In the genomic region with DNA sequence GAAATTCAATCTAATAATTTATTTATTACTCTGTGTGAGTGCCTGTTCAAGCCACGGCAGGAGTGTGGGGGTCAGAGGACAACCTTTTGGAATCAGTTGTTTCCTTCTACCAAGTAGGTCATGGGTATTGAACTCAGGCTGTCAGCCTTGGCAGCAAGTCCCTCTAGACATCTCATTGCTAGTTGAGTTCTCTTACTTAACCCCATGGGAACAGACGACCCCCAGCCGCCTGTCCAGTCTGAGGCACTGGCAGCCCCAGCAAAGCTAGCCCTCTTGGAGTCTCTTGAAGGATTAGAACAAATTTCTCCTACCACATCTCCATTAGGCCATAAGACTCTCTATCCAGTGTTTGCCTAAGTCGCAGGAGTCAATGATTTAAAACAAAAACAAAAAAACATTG, we compare ENCODE assay signal across 28 mouse cellular contexts. TPM values are rescaled to one million over a fixed set of nuclear protein-coding genes. Genes with fewer than 3 reads are reported as not detected.
A peak's percentile ranks its signal among the peaks of the same experiment; 100 is the strongest.
DNase-seq lines count a peak whose midpoint lies in the region; ATAC-seq lines count a peak whose summit lies in the region.
"Had no signal": no experiment of that assay in that cellular context is flagged by ENCODE, and none has a peak within 500 bp of the region (broad histone marks: within the 10 kb centered on the region; RNA-seq: fewer than 3 reads in every experiment).

No protein-coding gene starts in this region.

- no peak overlapping the region for H3K27ac ChIP-seq in limb, embryonic 12.5 days
- no peak overlapping the region for H3K27ac ChIP-seq in limb, embryonic 10.5 days
- H3K27ac ChIP-seq in liver, embryonic 13.5 days, result peak overlapping the region; percentile 39; the same call in 1 of the 2 replicates
- no peak overlapping the region for H3K27ac ChIP-seq in liver, embryonic 11.5 days (ENCODE audit: low read depth, low read length)
- H3K27ac ChIP-seq in liver, embryonic 15.5 days (replicated peaks), result 0 out of 2 replicates have a peak overlapping the region, but pooled peaks have one; percentile 19
- H3K27ac ChIP-seq: embryonic facial prominence, embryonic 10.5 days; embryonic facial prominence, embryonic 13.5 days; forebrain, embryonic 12.5 days; forebrain, embryonic 15.5 days; heart, embryonic 15.5 days; hindbrain, embryonic 10.5 days; hindbrain, embryonic 13.5 days had no signal

- WGBS in limb, embryonic 12.5 days, result 89% methylated on average over 4 of the region's 4 CpGs
- 84% methylated on average over 4 of the region's 4 CpGs for WGBS in limb, embryonic 10.5 days
- 90% methylated on average over 4 of the region's 4 CpGs for WGBS in liver, embryonic 13.5 days (ENCODE audit: insufficient replicate concordance)
- 88% methylated on average over 4 of the region's 4 CpGs for WGBS in liver, embryonic 11.5 days
- WGBS in liver, embryonic 15.5 days (ENCODE audit: insufficient replicate concordance), result 89% methylated on average over 4 of the region's 4 CpGs

- no peak overlapping the region for H3K4me3 ChIP-seq in limb, embryonic 12.5 days (replicated peaks)
- H3K4me3 ChIP-seq in limb, embryonic 10.5 days, result no peak overlapping the region
- no peak overlapping the region for H3K4me3 ChIP-seq in liver, embryonic 13.5 days (replicated peaks)
- H3K4me3 ChIP-seq in liver, embryonic 11.5 days (ENCODE audit: low read depth, low read length), result no peak overlapping the region
- no peak overlapping the region for H3K4me3 ChIP-seq in liver, embryonic 15.5 days (replicated peaks)
- H3K4me3 ChIP-seq: embryonic facial prominence, embryonic 10.5 days; embryonic facial prominence, embryonic 13.5 days; erythroblast, embryonic 14.5 days; forebrain, embryonic 12.5 days; forebrain, embryonic 15.5 days; heart, embryonic 12.5 days; heart, embryonic 15.5 days; hindbrain, embryonic 10.5 days; hindbrain, embryonic 13.5 days had no signal

- peaks cover 13% of the 10 kb centered on the region for H3K4me1 ChIP-seq in limb, embryonic 12.5 days (replicated peaks)
- peaks cover 22% of the 10 kb centered on the region for H3K4me1 ChIP-seq in limb, embryonic 10.5 days
- peaks cover 70% of the 10 kb centered on the region for H3K4me1 ChIP-seq in liver, embryonic 13.5 days (replicated peaks)
- H3K4me1 ChIP-seq in liver, embryonic 11.5 days (replicated peaks; ENCODE audit: control insufficient read depth, insufficient read depth, low read length), result peaks cover 21% of the 10 kb centered on the region
- peaks cover 62% of the 10 kb centered on the region for H3K4me1 ChIP-seq in liver, embryonic 15.5 days (replicated peaks)

- H3K9ac ChIP-seq in limb, embryonic 12.5 days (replicated peaks), result 0 out of 2 replicates have a peak overlapping the region, but pooled peaks have one; percentile 18
- no peak overlapping the region for H3K9ac ChIP-seq in liver, embryonic 13.5 days
- H3K9ac ChIP-seq in liver, embryonic 11.5 days (ENCODE audit: low read depth, low read length), result no peak overlapping the region
- H3K9ac ChIP-seq in liver, embryonic 15.5 days, result no peak overlapping the region
- H3K9ac ChIP-seq: embryonic facial prominence, embryonic 13.5 days; forebrain, embryonic 12.5 days; forebrain, embryonic 15.5 days; heart, embryonic 12.5 days; heart, embryonic 15.5 days; hindbrain, embryonic 13.5 days had no signal

- ATAC-seq in limb, embryonic 12.5 days (ENCODE audit: insufficient number of reproducible peaks, insufficient read depth, low FRiP score, low TSS enrichment, low read depth), result no peak
- no peak for ATAC-seq in liver, embryonic 13.5 days (ENCODE audit: low read depth)
- ATAC-seq in liver, embryonic 11.5 days (replicated peaks; ENCODE audit: low FRiP score), result no peak
- no peak for ATAC-seq in liver, embryonic 15.5 days (ENCODE audit: insufficient read depth)
- ATAC-seq: CD4-positive, CD25-positive, alpha-beta regulatory T cell, adult 4 months; forebrain, embryonic 15.5 days had no signal

- no peak for DNase-seq in limb, embryonic 10.5 days (ENCODE audit: low spot score)
- no peak for DNase-seq in liver, embryonic 13.5 days
- DNase-seq in liver, embryonic 11.5 days (ENCODE audit: low spot score), result no peak
- no peak for DNase-seq in spleen, postnatal 36 days (ENCODE audit: low spot score in 2 of 2)
- DNase-seq: adrenal gland, adult 8-10 months; adrenal gland, postnatal 25 days; cerebellum, adult 11-12 months; cerebellum, adult 8-10 months; cerebellum, postnatal 10 days; cerebellum, postnatal 36 days; embryo, embryonic 11 days; gastrocnemius, postnatal 25 days; heart, adult 18-20 months; heart, postnatal 10 days; heart, postnatal 36 days had no signal

- H3K36me3 ChIP-seq in limb, embryonic 12.5 days, result peaks cover 21% of the 10 kb centered on the region; the same call in 1 of the 2 replicates
- H3K36me3 ChIP-seq in limb, embryonic 10.5 days, result peaks cover 50% of the 10 kb centered on the region
- peaks cover 70% of the 10 kb centered on the region for H3K36me3 ChIP-seq in liver, embryonic 13.5 days
- peaks cover 18% of the 10 kb centered on the region for H3K36me3 ChIP-seq in liver, embryonic 11.5 days (ENCODE audit: control insufficient read depth, insufficient read depth, low read length)
- H3K36me3 ChIP-seq in liver, embryonic 15.5 days (replicated peaks), result peaks cover 69% of the 10 kb centered on the region
- H3K36me3 ChIP-seq: forebrain, embryonic 15.5 days; heart, embryonic 15.5 days had no signal

- no peaks in the 10 kb centered on the region for H3K27me3 ChIP-seq in limb, embryonic 12.5 days
- no peaks in the 10 kb centered on the region for H3K27me3 ChIP-seq in limb, embryonic 10.5 days (ENCODE audit: low read depth, poor library complexity, severe bottlenecking)
- H3K27me3 ChIP-seq in liver, embryonic 13.5 days, result no peaks in the 10 kb centered on the region
- H3K27me3 ChIP-seq in liver, embryonic 11.5 days (replicated peaks; ENCODE audit: control insufficient read depth, insufficient read depth, low read length), result no peaks in the 10 kb centered on the region
- no peaks in the 10 kb centered on the region for H3K27me3 ChIP-seq in liver, embryonic 15.5 days
- H3K27me3 ChIP-seq: embryonic facial prominence, embryonic 13.5 days; forebrain, embryonic 12.5 days; forebrain, embryonic 15.5 days; heart, embryonic 12.5 days; heart, embryonic 15.5 days; hindbrain, embryonic 13.5 days had no signal

- H3K4me2 ChIP-seq in limb, embryonic 12.5 days, result no peak overlapping the region
- no peak overlapping the region for H3K4me2 ChIP-seq in liver, embryonic 13.5 days
- H3K4me2 ChIP-seq in liver, embryonic 11.5 days, result no peak overlapping the region
- no peak overlapping the region for H3K4me2 ChIP-seq in liver, embryonic 15.5 days
- H3K4me2 ChIP-seq: embryonic facial prominence, embryonic 13.5 days; forebrain, embryonic 12.5 days; forebrain, embryonic 15.5 days; heart, embryonic 12.5 days; heart, embryonic 15.5 days; hindbrain, embryonic 13.5 days had no signal

- no peaks in the 10 kb centered on the region for H3K9me3 ChIP-seq in limb, embryonic 12.5 days
- no peaks in the 10 kb centered on the region for H3K9me3 ChIP-seq in limb, embryonic 10.5 days (replicated peaks)
- no peaks in the 10 kb centered on the region for H3K9me3 ChIP-seq in liver, embryonic 13.5 days (replicated peaks)
- no peaks in the 10 kb centered on the region for H3K9me3 ChIP-seq in liver, embryonic 11.5 days (ENCODE audit: control insufficient read depth, low read length)
- no peaks in the 10 kb centered on the region for H3K9me3 ChIP-seq in liver, embryonic 15.5 days (replicated peaks)
- H3K9me3 ChIP-seq: embryonic facial prominence, embryonic 10.5 days; embryonic facial prominence, embryonic 13.5 days; forebrain, embryonic 12.5 days; forebrain, embryonic 15.5 days; heart, embryonic 12.5 days; heart, embryonic 15.5 days; hindbrain, embryonic 10.5 days; hindbrain, embryonic 13.5 days had no signal

RNA-seq across cellular contexts. Expression of a gene that starts 4.8 kb away (rescaled TPM):
- 22.8 and 23.1 TPM in 2 replicates for polyA plus RNA-seq in limb, embryonic 12.5 days (2016; fragmentation: Nextera tagmentation; extraction: Ambion mirVana)
- 18.6 and 22.9 TPM in 2 replicates for polyA plus RNA-seq in limb, embryonic 10.5 days (2016; fragmentation: Nextera tagmentation; extraction: Ambion mirVana)
- 32.1 and 37.8 TPM in 2 replicates for polyA plus RNA-seq in liver, embryonic 13.5 days (2015; fragmentation: Nextera tagmentation; extraction: Ambion mirVana)
- polyA plus RNA-seq in liver, embryonic 11.5 days (2014; fragmentation: Nextera tagmentation; extraction: Ambion mirVana), result 29.3 and 32.4 TPM in 2 replicates
- 35.3 and 35.6 TPM in 2 replicates for polyA plus RNA-seq in liver, embryonic 15.5 days (2015; fragmentation: Nextera tagmentation; extraction: Ambion mirVana)

RNA-seq across cellular contexts. Expression of a gene that starts 34.2 kb away (rescaled TPM):
- polyA plus RNA-seq in limb, embryonic 12.5 days (2016; fragmentation: Nextera tagmentation; extraction: Ambion mirVana), result 0.20 and 0.64 TPM in 2 replicates
- polyA plus RNA-seq in limb, embryonic 10.5 days (2016; fragmentation: Nextera tagmentation; extraction: Ambion mirVana), result 0.23 and 0.48 TPM in 2 replicates
- 0.13 TPM in 1 of 2 replicates, not detected in the other for polyA plus RNA-seq in liver, embryonic 13.5 days (2015; fragmentation: Nextera tagmentation; extraction: Ambion mirVana)
- 0.12 and 0.49 TPM in 2 replicates for polyA plus RNA-seq in liver, embryonic 11.5 days (2014; fragmentation: Nextera tagmentation; extraction: Ambion mirVana)
- 0.07 TPM in 1 of 2 replicates, not detected in the other for polyA plus RNA-seq in liver, embryonic 15.5 days (2015; fragmentation: Nextera tagmentation; extraction: Ambion mirVana)
- polyA plus RNA-seq: brain, embryonic 14.5 days; CD4-positive, CD25-positive, alpha-beta regulatory T cell, adult 4 months; erythroblast, embryonic 14.5 days; forebrain, embryonic 12.5 days had no signal

RNA-seq across cellular contexts. Expression of a gene that starts 38.6 kb away (rescaled TPM):
- 8.0 and 9.7 TPM in 2 replicates for polyA plus RNA-seq in limb, embryonic 12.5 days (2016; fragmentation: Nextera tagmentation; extraction: Ambion mirVana)
- 8.0 and 9.7 TPM in 2 replicates for polyA plus RNA-seq in limb, embryonic 10.5 days (2016; fragmentation: Nextera tagmentation; extraction: Ambion mirVana)
- polyA plus RNA-seq in liver, embryonic 13.5 days (2015; fragmentation: Nextera tagmentation; extraction: Ambion mirVana), result 2.8 and 3.4 TPM in 2 replicates
- 7.1 and 11.9 TPM in 2 replicates for polyA plus RNA-seq in liver, embryonic 11.5 days (2014; fragmentation: Nextera tagmentation; extraction: Ambion mirVana)
- polyA plus RNA-seq in liver, embryonic 15.5 days (2015; fragmentation: Nextera tagmentation; extraction: Ambion mirVana), result 3.6 and 4.6 TPM in 2 replicates

RNA-seq across cellular contexts. Expression of a gene that starts 50.8 kb away (rescaled TPM):
- 8.4 and 9.7 TPM in 2 replicates for polyA plus RNA-seq in limb, embryonic 12.5 days (2016; fragmentation: Nextera tagmentation; extraction: Ambion mirVana)
- 12.6 and 14.8 TPM in 2 replicates for polyA plus RNA-seq in limb, embryonic 10.5 days (2016; fragmentation: Nextera tagmentation; extraction: Ambion mirVana)
- polyA plus RNA-seq in liver, embryonic 13.5 days (2015; fragmentation: Nextera tagmentation; extraction: Ambion mirVana), result 3.4 and 4.1 TPM in 2 replicates
- 11.6 and 13.2 TPM in 2 replicates for polyA plus RNA-seq in liver, embryonic 11.5 days (2014; fragmentation: Nextera tagmentation; extraction: Ambion mirVana)
- polyA plus RNA-seq in liver, embryonic 15.5 days (2015; fragmentation: Nextera tagmentation; extraction: Ambion mirVana), result 6.0 and 7.8 TPM in 2 replicates

RNA-seq across cellular contexts. Expression of a gene that starts 50.8 kb away (rescaled TPM):
- 36.0 and 37.6 TPM in 2 replicates for polyA plus RNA-seq in limb, embryonic 12.5 days (2016; fragmentation: Nextera tagmentation; extraction: Ambion mirVana)
- polyA plus RNA-seq in limb, embryonic 10.5 days (2016; fragmentation: Nextera tagmentation; extraction: Ambion mirVana), result 25.9 and 32.2 TPM in 2 replicates
- polyA plus RNA-seq in liver, embryonic 13.5 days (2015; fragmentation: Nextera tagmentation; extraction: Ambion mirVana), result 24.8 and 32.0 TPM in 2 replicates
- polyA plus RNA-seq in liver, embryonic 11.5 days (2014; fragmentation: Nextera tagmentation; extraction: Ambion mirVana), result 46.6 and 54.5 TPM in 2 replicates
- 25.7 and 26.4 TPM in 2 replicates for polyA plus RNA-seq in liver, embryonic 15.5 days (2015; fragmentation: Nextera tagmentation; extraction: Ambion mirVana)

Comparison
In these comparisons a context has a peak if more than half of its experiments do, and no peak if none do; other contexts are left out.
1. H3K27ac ChIP-seq: peak in liver, embryonic 13.5 days (single experiment) and liver, embryonic 15.5 days (single experiment); none in limb, embryonic 12.5 days (single experiment), limb, embryonic 10.5 days (single experiment) and liver, embryonic 11.5 days (single experiment).